Comparison of ENCODE assay signal across 8 mouse cellular contexts in the genomic region with DNA sequence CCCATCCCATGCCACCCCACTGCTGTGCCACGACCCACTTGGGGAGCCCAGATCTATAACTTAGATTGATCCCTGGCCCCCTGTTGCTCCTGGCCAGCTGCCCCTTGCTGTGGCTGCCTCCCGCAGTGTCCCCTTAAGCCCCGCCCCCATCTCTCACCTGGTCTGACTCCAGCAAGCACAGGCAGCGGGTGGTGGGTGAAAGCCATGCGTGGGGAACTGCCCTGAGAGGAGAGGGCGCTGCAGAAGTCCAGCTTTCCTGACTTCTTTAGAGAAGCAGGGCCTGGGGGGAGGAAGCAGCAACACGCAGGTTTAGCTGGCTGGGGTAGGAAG. TPM values are rescaled to one million over a fixed set of nuclear protein-coding genes. Genes with fewer than 3 reads are reported as not detected.
DNase-seq lines count a peak whose midpoint lies in the region; ATAC-seq and TF ChIP-seq lines count a peak whose summit lies in the region.

No protein-coding gene starts in this region.

- 22% methylated on average over 7 of the region's 7 CpGs for WGBS in forebrain, embryonic 11.5 days
- 25% methylated on average over 7 of the region's 7 CpGs for WGBS in kidney, embryonic 16.5 days
- 29% methylated on average over 7 of the region's 7 CpGs for WGBS in midbrain, embryonic 14.5 days

- no peak for ATAC-seq in forebrain, embryonic 11.5 days (replicated peaks; ENCODE audit: low FRiP score)
- ATAC-seq in kidney, embryonic 16.5 days (ENCODE audit: low FRiP score, low TSS enrichment): no peak
- no peak for ATAC-seq in midbrain, embryonic 14.5 days (ENCODE audit: low FRiP score, low TSS enrichment)

- H3K36me3 ChIP-seq in testis, adult 2 months (ENCODE audit: control insufficient read depth, insufficient read depth, low read length): no peaks in the 10 kb centered on the region
- no peaks in the 10 kb centered on the region; the same call in 1 of the 2 replicates for H3K36me3 ChIP-seq in forebrain, embryonic 11.5 days (ENCODE audit: control insufficient read depth, insufficient read depth, low read length)
- H3K36me3 ChIP-seq in kidney, embryonic 16.5 days (ENCODE audit: insufficient read depth, low read length): peaks cover 4% of the 10 kb centered on the region; the same call in 1 of the 2 replicates
- no peaks in the 10 kb centered on the region for H3K36me3 ChIP-seq in midbrain, embryonic 14.5 days (ENCODE audit: control insufficient read depth, insufficient read depth, low read length)

- TF ChIP-seq CTCF in testis, adult 2 months (IDR thresholded peaks at IDR 0.05; ENCODE audit: control insufficient read depth, insufficient read depth, insufficient replicate concordance, low read depth, low read length): no peak

- H3K9me3 ChIP-seq in forebrain, embryonic 11.5 days (ENCODE audit: control insufficient read depth, low read length): no peaks in the 10 kb centered on the region
- no peaks in the 10 kb centered on the region for H3K9me3 ChIP-seq in kidney, embryonic 16.5 days (ENCODE audit: low read length)
- no peaks in the 10 kb centered on the region for H3K9me3 ChIP-seq in midbrain, embryonic 14.5 days (ENCODE audit: control insufficient read depth, low read length)

- no peak overlapping the region for H3K4me3 ChIP-seq in testis, adult 2 months (ENCODE audit: control insufficient read depth, low read depth, low read length)
- H3K4me3 ChIP-seq in forebrain, embryonic 11.5 days (ENCODE audit: low read depth, low read length): no peak overlapping the region
- peak overlapping the region; percentile 14 for H3K4me3 ChIP-seq in kidney, embryonic 16.5 days (ENCODE audit: low read length)
- no peak overlapping the region for H3K4me3 ChIP-seq in midbrain, embryonic 14.5 days (replicated peaks; ENCODE audit: low read depth, low read length)

- no peak for DNase-seq in testis, postnatal 14 days (ENCODE audit: low spot score)
- no peak for DNase-seq in forebrain, embryonic 11.5 days (ENCODE audit: low spot score)
- DNase-seq in midbrain, embryonic 14.5 days: no peak
- no peak for DNase-seq in right cerebral cortex, postnatal 36 days (ENCODE audit: low spot score in 2 of 2)
- DNase-seq in cerebellum, adult 9-10 months: no peak
- no peak for DNase-seq in frontal cortex, postnatal 36 days (ENCODE audit: low spot score in 2 of 2)

- peaks cover 9% of the 10 kb centered on the region for H3K4me1 ChIP-seq in testis, adult 2 months (ENCODE audit: control insufficient read depth, insufficient read depth, low read length)
- H3K4me1 ChIP-seq in forebrain, embryonic 11.5 days (replicated peaks; ENCODE audit: control insufficient read depth, insufficient read depth, low read length): peaks cover 30% of the 10 kb centered on the region
- peaks cover 45% of the 10 kb centered on the region for H3K4me1 ChIP-seq in kidney, embryonic 16.5 days (ENCODE audit: insufficient read depth, low read length)
- H3K4me1 ChIP-seq in midbrain, embryonic 14.5 days (ENCODE audit: control insufficient read depth, insufficient read depth, low read length): peaks cover 33% of the 10 kb centered on the region

- no peak for TF ChIP-seq POLR2A in testis, adult 2 months (IDR thresholded peaks at IDR 0.05; ENCODE audit: control insufficient read depth, low read depth, low read length)

- peak overlapping the region; percentile 26; the same call in 1 of the 2 replicates for H3K27ac ChIP-seq in testis, adult 2 months (ENCODE audit: control insufficient read depth, insufficient read depth, low read depth, low read length)
- H3K27ac ChIP-seq in forebrain, embryonic 11.5 days (ENCODE audit: low read depth, low read length): peak overlapping the region; percentile 58
- H3K27ac ChIP-seq in kidney, embryonic 16.5 days (ENCODE audit: low read length): peak overlapping the region; percentile 95
- peak overlapping the region; percentile 81 for H3K27ac ChIP-seq in midbrain, embryonic 14.5 days (replicated peaks; ENCODE audit: low read depth, low read length)

- peak overlapping the region; percentile 6 for H3K4me2 ChIP-seq in forebrain, embryonic 11.5 days (ENCODE audit: low read depth, low read length, severe bottlenecking)
- H3K4me2 ChIP-seq in kidney, embryonic 16.5 days (replicated peaks; ENCODE audit: low read depth, low read length): peak overlapping the region; percentile 30
- no peak overlapping the region; the same call in 1 of the 2 replicates for H3K4me2 ChIP-seq in midbrain, embryonic 14.5 days (ENCODE audit: low read length)

- no peaks in the 10 kb centered on the region for H3K27me3 ChIP-seq in testis, adult 2 months (ENCODE audit: control insufficient read depth, insufficient read depth, low read length)
- peaks cover 7% of the 10 kb centered on the region; the same call in 1 of the 2 replicates for H3K27me3 ChIP-seq in forebrain, embryonic 11.5 days (ENCODE audit: control insufficient read depth, insufficient read depth, low read length)
- peaks cover 4% of the 10 kb centered on the region; the same call in 1 of the 2 replicates for H3K27me3 ChIP-seq in kidney, embryonic 16.5 days (ENCODE audit: insufficient read depth, low read length)
- no peaks in the 10 kb centered on the region for H3K27me3 ChIP-seq in midbrain, embryonic 14.5 days (ENCODE audit: control insufficient read depth, insufficient read depth, low read length)

- H3K9ac ChIP-seq in forebrain, embryonic 11.5 days (ENCODE audit: low read length): peak overlapping the region; percentile 43; the same call in 1 of the 2 replicates
- peak overlapping the region; percentile 49 for H3K9ac ChIP-seq in kidney, embryonic 16.5 days (replicated peaks; ENCODE audit: low read length)
- H3K9ac ChIP-seq in midbrain, embryonic 14.5 days (replicated peaks; ENCODE audit: low read length): peak overlapping the region; percentile 23; the same call in 1 of the 2 replicates

RNA-seq across cellular contexts. Expression of a gene that starts 0.7 kb away (rescaled TPM):
- polyA plus RNA-seq in testis, adult 2 months (2012; rRNA removed): 0.32 TPM in 2 replicates
- polyA plus RNA-seq in forebrain, embryonic 11.5 days (2014; fragmentation: Nextera tagmentation; extraction: Ambion mirVana): 3.0 and 3.1 TPM in 2 replicates
- polyA plus RNA-seq in kidney, embryonic 16.5 days (2015; fragmentation: Nextera tagmentation; extraction: Ambion mirVana): 2.3 and 2.8 TPM in 2 replicates
- polyA plus RNA-seq in midbrain, embryonic 14.5 days (2014; fragmentation: Nextera tagmentation; extraction: Ambion mirVana): 0.67 and 0.91 TPM in 2 replicates

RNA-seq across cellular contexts. Expression of a gene that starts 22.3 kb away (rescaled TPM):
- 0.93 and 1.2 TPM in 2 replicates for polyA plus RNA-seq in testis, adult 2 months (2012; rRNA removed)
- polyA plus RNA-seq in forebrain, embryonic 11.5 days (2014; fragmentation: Nextera tagmentation; extraction: Ambion mirVana): 5.0 and 5.7 TPM in 2 replicates
- 7.9 and 8.1 TPM in 2 replicates for polyA plus RNA-seq in kidney, embryonic 16.5 days (2015; fragmentation: Nextera tagmentation; extraction: Ambion mirVana)
- 1.5 and 3.8 TPM in 2 replicates for polyA plus RNA-seq in midbrain, embryonic 14.5 days (2014; fragmentation: Nextera tagmentation; extraction: Ambion mirVana)

RNA-seq across cellular contexts. Expression of a gene that starts 35.9 kb away (rescaled TPM):
- 27.5 and 28.2 TPM in 2 replicates for polyA plus RNA-seq in testis, adult 2 months (2012; rRNA removed)
- 34.6 and 37.7 TPM in 2 replicates for polyA plus RNA-seq in forebrain, embryonic 11.5 days (2014; fragmentation: Nextera tagmentation; extraction: Ambion mirVana)
- 22.5 and 26.7 TPM in 2 replicates for polyA plus RNA-seq in kidney, embryonic 16.5 days (2015; fragmentation: Nextera tagmentation; extraction: Ambion mirVana)
- polyA plus RNA-seq in midbrain, embryonic 14.5 days (2014; fragmentation: Nextera tagmentation; extraction: Ambion mirVana): 19.1 and 20.2 TPM in 2 replicates

RNA-seq across cellular contexts. Expression of a gene that starts 37.4 kb away (rescaled TPM):
- 131 and 161 TPM in 2 replicates for polyA plus RNA-seq in testis, adult 2 months (2012; rRNA removed)
- 52.7 and 72.3 TPM in 2 replicates for polyA plus RNA-seq in forebrain, embryonic 11.5 days (2014; fragmentation: Nextera tagmentation; extraction: Ambion mirVana)
- 81.5 and 82.9 TPM in 2 replicates for polyA plus RNA-seq in kidney, embryonic 16.5 days (2015; fragmentation: Nextera tagmentation; extraction: Ambion mirVana)
- 56.9 and 59.6 TPM in 2 replicates for polyA plus RNA-seq in midbrain, embryonic 14.5 days (2014; fragmentation: Nextera tagmentation; extraction: Ambion mirVana)

Comparison
In these comparisons a context has a peak if more than half of its experiments do, and no peak if none do; other contexts are left out.
1. H3K27ac ChIP-seq: peak in every context shown above with its lines; median percentile 95 in kidney, embryonic 16.5 days; 81 in midbrain, embryonic 14.5 days; 58 in forebrain, embryonic 11.5 days; 26 in testis, adult 2 months.